Mouse (Mus musculus) spleen, embryonic (tissue): ENCODE data around the gene Adamts2.

Source experiments
- CTCF ChIA-PET: fragments of 350-600 bp; sonication (Branson Sonifier 250); formaldehyde crosslinking; loops from one replicate; lab custom pipeline; 2022; lab: Charles Lee

Adamts2 gene

DNA sequence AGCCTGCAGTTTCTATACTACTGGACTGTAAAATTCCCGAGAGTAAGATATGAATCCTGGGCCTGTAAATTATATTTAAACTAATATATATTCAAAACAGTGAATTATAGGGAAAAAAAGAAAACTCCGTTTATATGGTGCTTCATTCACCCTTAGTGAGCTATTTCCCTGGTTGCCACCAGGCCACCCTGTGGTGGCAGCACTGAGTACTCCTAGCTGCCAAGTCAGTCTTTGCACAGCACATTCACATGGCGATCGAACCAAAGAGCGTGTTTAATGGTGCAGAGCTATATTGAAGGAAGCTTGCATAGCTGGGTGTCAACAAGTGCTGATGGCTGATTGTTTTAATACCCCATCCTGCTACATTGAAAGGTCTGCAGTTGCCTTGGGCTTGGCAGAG, 245.2 kb downstream of the Adamts2 start:
- CTCF ChIA-PET: no interaction called here

DNA sequence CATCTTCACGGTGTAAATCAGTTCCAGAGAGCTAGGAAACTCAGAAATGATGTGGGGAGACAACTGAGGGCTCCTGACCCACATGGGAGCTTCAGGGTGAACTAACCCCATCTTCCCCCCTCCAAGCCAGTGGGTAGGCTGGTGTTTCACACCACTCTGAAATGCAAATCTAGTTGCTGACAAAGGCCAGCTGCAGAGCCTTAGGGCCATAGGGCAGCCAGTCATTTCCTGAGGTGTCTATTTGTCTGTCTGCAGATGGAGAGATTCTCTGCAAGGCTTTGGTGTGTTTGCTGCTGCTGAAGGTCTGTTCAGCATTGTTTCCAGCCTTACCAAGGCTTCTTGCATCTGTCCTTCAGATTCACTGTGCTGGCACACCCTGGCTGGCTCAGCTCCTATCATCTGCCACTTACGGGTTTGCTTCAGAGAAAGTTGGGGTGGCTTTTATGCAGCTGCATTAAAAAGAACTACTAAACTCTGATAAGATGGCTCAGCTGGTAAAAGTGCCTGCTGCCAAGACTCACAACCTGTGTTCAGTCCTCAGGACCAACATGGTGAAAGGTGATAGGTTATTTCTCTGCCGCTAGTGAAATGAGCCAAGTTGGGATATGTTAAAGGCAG, 246.7 kb downstream of the Adamts2 start:
- CTCF ChIA-PET: no interaction called here

DNA sequence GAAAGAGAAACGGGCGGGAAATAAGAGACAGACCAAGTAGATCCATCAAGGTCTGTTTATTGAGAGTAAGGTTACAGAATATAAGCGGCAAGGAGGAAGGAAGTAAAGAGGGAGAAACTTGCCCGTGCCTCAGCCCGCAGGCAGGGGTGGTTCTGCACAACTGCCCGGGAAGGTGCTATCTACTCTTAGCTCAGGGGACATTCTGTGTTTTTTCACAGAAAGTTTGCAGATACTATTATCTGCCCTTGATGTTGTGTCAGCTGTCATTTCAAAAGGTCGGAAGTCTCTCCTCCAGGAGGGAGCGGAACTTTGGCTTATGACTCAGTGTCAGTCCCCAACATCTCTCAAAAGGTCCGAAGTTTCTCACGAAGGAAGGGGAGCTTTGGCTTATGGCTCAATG, 247.4 kb downstream of the Adamts2 start:
- CTCF ChIA-PET: no interaction called here

DNA sequence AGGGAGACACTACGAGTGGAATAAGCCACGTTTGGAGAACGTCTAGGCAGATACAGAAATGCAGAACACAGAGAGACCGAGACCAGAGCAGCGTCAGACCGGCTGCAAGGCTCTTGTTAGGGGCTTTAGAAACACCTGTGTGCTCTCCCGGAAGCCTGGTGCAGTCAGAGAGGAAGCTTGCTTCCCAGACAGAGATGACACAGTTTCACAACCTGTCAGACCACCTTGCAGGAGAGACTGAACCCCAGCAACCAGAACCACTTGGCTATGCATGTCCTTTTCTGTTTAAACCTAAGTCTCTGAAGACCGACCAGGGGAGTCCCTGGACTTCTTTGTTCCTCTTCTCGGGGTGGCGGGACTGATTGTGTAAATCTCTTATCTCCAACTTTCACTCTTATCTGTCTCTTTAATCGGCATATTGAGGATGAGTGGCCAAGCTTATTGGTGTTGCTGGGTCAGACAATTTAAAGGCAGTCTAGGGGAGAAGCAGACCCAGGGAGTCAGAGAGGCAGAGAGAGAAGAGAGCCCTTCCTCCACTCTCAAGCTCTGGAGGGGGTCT, 248.4 kb downstream of the Adamts2 start, which contains the start of gene Grm6:
Grm6 (plus strand) TSS at position 509 of the 559 bp plus-strand sequence.
- CTCF ChIA-PET: no interaction called here

DNA sequence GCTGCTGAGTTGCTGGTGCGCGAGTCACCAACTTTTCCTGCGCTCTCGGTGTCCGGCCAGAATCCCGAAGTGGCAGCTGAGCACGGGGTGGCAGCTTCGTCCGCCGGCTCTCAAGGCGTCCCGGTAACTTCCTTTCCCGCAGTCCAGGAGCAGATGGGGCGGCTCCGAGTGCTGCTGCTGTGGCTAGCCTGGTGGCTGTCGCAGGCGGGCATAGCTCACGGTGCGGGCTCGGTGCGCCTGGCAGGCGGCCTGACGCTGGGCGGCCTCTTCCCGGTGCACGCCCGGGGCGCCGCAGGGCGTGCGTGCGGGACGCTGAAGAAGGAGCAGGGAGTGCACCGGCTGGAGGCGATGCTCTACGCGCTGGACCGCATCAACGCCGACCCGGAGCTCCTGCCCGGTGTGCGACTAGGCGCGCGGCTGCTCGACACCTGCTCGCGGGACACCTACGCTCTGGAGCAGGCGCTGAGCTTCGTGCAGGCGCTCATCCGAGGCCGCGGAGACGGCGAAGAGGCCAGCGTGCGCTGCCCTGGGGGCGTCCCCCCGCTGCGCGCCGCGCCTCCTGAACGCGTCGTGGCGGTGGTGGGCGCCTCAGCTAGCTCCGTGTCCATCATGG, 249.2 kb downstream of the Adamts2 start:
- CTCF ChIA-PET: interaction anchor here (0.6 kb wide), 1 partner anchor 63 kb away, joined by 8 read pairs; no protein-coding TSS in a partner anchor
